Mouse (Mus musculus) left cerebral cortex, postnatal 25 days (tissue): ENCODE measurements at regions not wholly inside any gene's neighbourhood (a gene's known extent, or its start where the extent isn't known, plus 50 kb on each side); places are given as distances from the start of the nearest gene placed in this dataset.

Source experiments
- DNase-seq, 2 experiments: peaks; one replicate each; pipeline ENCODE4 v3.0.0; 2022; ENCODE audit warnings: low spot score in 2 of 2, mixed read lengths in 1 of 2
- intact Hi-C: fragments of 180-260 bp; cut with DNase I; formaldehyde crosslinking; loops from one replicate; pipeline ENCODE4 v1.15.1; 2025

DNA sequence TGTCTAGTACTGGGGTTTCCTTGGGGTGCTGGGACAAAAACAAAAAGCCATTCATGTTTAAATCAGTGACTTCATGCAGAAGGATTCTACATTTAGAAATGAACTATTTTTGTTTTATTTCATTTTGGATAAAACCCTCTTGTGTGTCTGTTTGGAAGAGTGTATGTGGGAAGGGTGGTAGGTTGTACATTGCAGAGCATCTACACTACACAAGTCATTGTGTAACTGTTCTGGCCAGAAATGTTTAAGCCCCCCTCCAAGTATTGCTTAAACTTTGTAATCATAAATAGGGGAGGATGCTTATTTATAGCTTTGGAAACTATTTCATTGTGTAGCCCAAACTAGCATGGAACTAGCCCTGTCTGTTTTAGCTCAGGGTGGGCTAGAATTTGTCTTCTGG is 752.3 kb downstream of the Adgrl2 start:
- intact Hi-C loops, result no loop called here
- no peak for DNase-seq

DNA sequence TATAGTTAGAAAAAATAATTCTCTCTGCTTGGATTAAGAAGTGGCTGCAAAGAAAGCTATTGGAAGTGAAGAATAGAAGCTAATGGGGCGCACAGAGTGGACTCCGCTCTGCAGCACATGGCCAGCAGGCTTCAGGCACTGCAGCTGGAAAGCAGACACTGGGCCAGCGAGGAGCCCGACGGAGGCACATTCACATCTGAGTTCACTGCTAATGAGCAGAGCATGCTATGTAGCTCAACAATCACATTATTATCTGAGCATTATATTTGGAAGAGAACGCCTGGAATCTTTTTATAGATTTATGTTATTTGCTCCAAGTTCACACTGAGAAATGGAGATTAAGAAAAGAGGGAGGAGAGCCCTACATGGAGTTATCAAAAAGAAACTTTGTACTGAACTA is 752.8 kb downstream of the Adgrl2 start:
- intact Hi-C loops, result no loop called here
- no peak for DNase-seq

DNA sequence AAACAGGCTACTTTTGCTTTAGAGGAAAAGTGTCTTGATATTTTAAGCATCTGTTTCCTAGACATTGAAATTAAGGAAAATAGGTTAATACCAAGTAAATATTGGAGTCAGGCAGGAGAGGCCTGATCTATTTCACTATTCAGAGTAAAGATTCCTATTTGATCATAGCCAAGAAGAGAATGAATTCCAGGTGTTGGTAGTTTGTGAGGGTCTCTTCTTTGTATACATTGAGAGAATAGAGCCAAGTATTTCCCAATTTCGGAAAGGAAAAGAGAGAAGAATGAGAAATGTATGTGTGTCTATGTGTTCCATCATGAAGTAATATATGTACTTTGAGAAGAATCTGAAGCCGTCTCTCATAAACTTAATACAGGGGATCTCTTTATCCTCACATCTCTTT is 756.7 kb downstream of the Adgrl2 start:
- DNase-seq, result no peak
- intact Hi-C loops, result no loop called here

DNA sequence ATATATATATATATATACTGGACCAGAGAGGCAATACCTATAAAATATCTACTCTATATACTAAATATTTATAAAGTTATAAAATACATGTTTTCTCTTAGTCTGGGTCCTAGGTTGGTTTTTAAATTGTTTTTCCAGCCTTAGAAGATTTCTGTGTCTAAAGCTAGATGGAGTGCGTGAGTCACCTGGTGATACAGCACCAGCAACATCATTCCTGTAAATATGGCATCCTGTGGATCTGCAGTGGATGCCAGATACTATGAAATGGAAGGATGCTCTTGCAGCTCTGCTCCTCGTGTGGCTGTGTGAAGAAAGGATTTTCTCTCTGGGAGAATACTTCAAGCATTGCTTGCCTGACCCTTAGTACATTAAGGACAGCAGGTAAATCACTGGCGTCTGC is 761.2 kb downstream of the Adgrl2 start:
- intact Hi-C loops, result no loop called here

DNA sequence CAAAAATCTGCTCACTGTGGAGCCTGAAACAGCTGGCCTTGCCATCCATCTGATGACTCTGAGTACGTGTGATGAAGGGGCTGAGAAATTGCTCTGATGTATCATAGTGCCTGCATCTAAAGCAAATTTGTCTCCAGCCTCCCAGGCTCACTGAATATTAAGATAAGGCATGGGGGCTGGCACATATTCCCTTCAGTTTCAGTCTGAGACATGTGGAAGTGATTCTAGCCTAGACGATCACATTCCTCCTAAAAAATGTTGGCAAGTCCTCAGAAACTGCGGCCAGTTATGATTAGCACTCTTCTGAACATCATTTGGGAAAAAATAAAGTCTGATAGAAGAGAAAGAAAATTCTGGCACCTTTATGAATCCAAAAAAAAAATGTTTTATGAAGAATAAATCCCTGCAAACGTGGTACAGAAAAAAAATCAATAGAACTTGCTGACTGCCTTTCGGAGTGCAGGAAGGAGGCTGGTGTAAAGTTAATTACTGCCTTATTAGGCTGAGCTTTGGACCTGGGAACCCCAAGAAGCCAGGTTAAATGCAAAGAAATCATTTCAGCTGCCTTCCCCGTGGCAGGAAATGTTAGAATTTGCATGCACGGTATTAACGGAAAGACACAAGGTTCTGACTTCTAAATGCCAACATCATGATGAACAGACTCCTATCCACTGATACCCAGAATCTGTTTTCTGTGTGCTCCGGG is 762.2 kb downstream of the Adgrl2 start:
- intact Hi-C loops, result no loop called here

More for the DNA sequence above, 761.2 kb downstream of the Adgrl2 start:
- no peak for DNase-seq

DNA sequence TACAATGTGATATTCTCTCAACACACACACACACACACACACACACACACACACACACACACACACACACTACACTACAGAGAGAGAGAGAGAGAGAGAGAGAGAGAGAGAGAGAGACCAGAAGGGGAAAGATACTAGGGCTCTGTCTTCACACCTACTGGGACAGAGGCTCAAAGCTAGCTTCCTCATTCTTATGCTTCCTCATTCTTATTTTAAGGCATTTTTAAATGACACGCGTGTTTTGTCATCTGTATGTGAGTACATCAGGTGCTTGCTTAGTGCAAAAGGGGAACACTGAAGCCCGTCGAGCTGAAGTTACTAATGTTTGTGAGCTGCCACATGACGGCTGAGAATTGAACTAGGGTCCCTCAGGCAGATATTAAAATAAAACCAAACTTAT is 769.5 kb downstream of the Adgrl2 start:
- intact Hi-C loops, result no loop called here
- DNase-seq, result no peak

More for the DNA sequence above, 762.2 kb downstream of the Adgrl2 start:
- no peak for DNase-seq

DNA sequence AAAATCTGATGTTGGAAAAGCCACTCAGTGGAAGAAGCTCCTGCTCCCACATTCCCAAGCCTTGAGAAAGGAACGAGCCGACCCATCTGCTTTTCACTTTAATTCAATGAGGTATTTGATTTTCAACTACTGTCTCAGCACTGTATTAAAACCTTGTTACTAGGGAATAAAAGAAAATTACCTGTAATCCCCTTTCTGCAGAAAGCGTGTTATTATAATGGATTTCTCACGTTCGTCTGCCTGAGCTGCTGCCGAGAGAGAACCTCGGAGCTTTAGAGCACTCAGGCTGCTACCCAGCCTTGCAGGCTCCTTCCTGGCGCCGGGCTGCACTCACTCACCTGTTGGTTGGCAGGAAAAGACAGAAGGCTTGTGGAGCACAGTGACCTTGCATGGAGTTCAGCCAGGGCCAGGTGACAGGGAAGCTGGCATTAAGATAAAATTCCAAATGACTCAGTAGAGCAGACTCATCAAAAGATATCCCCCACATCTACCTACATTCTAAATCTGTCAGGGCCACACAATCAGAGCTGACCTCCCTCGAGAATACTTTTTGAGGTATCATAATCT is 770.2 kb downstream of the Adgrl2 start:
- DNase-seq, result no peak
- intact Hi-C loops, result no loop called here

DNA sequence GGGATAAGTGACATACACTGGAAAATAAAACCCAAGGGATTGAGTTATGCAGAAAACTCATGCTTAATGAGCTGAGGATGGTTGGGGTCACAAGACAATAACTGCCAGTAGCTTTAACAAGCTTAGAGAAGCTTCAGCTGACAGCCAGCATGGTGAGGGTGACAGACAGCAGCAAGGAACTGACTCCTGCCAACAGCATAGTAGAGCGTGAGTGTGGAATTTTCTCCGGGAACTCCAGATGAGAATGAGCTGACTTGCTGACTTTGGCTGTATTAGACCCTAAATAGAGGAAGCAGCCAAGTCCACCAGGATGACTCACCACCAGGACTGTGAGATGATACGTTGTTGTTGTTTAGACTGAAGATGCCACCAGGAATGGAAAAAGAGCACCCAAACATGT is 788.2 kb downstream of the Adgrl2 start:
- no peak for DNase-seq
- intact Hi-C loops, result no loop called here

DNA sequence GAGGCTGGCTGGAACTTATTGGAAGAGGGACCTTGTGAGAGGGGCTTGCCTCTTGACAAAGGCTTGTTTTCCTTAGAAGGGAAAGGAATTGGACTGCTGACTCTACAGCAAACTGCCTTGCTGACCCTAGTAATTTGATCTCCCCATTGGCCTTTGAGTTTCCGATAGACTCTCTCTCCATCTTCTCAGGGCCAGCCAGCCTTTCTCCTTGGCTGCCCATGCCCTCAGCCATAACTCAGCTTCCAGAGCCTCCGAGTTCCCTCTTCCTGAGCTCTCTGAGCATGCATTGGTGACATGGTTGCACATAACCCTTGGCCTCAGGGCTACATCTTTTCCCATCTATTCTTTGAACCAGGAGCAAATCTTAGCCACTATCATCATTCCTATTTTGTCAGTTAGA is 803.7 kb downstream of the Adgrl2 start:
- intact Hi-C loops, result no loop called here
- DNase-seq, result no peak

DNA sequence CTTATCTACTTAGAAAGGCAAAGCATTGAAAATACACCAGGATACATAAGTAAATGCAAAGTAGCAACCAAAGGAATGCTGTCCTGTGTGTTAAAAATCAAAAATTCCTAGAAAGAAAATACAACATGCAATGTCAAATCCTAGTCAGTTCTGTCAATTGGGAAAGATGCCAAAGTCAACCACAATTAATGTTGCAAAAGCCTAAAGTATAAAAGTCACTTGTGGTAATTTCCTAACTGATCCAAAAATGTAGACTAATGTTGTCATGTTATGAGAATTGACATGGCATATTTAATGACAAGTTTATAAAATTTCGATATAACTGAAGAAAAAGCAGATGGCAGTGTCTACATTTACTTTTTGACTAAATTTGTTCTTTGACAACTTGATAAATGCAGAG is 822.8 kb downstream of the Adgrl2 start:
- DNase-seq, result no peak
- intact Hi-C loops, result no loop called here

DNA sequence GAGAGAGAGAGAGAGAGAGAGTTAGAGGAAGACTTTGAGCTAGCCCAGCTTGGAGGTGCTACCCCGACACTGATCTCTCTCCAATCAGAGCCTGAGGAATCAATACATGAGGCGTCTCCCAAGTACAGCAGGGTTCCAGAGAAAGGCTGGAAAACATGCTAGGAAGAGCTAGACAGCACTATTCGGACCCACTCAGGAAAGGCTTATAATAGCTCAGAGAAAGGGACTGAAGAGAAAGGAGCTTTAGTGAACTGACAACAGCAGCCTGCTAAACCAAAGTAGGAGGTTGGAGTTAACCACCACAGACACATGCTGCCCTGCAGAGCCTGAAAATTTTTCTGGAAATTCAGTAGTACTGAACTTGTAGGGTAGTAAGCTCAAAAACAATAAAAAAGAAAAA is 831.3 kb downstream of the Adgrl2 start:
- intact Hi-C loops, result no loop called here
- peak in 1 of 2 experiments; percentile 9 for DNase-seq

DNA sequence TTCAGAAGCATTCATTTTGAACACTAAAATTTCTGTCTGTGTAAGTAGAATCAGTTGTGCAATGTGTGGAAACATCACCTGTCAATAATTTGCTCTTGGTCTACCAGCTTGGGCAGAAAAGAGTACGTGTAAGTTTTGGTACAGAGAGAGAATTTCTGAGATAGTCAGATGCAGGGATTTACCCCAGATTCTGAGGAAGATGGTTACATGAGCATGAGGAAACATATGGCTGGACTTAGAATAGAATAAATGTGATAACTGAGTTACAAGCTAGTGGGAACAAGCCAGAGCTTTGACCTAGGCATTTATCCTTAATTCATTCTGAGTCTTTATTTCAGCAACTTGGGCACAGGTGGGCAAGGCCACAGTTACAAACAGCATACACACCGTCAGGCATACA is 831.8 kb downstream of the Adgrl2 start:
- intact Hi-C loops, result no loop called here
- DNase-seq, result peak in 1 of 2 experiments; percentile 40

DNA sequence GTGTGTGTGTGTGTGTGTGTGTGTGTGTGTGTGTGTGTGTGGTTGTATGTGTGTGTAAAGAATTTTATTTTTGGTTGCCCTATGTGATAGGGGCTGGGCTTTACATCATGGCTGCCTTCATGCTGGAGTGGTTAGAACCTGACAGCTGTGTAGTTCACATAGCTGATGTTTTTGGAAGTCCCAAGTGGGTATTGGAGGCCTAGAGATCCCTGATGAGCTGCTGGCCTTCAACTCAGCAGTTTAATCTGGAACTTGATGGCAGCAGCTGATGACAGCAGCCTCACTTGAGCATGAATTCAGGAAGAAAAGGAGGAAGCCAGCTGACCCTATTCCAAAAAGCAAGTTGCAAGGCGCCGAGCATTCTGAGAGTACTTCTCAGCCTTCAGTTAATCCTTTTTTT is 846.6 kb downstream of the Adgrl2 start:
- DNase-seq, result no peak
- intact Hi-C loops, result no loop called here

DNA sequence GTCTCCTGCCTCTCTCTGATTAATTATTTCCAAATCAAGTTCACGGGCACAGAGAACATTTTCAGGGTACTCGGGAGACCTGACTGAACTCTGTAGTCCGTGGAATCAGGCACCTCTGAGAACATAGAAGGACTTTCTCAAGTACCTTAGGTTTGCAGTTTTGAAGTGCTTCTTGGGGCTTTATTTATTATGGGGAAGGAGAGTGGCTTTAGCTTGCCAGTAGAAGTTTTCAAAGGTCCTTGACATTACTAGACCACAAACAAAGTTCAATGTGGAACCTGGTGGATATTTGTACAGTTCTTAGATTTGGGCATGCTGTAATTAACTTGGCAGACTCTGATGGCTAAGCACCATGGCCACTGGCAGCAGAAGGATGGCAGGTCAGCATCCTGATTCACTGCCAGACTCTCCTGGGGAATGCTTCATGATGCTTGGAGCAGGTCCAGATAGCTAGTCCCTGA is 853.5 kb downstream of the Adgrl2 start:
- intact Hi-C loops, result no loop called here
- DNase-seq, result no peak

DNA sequence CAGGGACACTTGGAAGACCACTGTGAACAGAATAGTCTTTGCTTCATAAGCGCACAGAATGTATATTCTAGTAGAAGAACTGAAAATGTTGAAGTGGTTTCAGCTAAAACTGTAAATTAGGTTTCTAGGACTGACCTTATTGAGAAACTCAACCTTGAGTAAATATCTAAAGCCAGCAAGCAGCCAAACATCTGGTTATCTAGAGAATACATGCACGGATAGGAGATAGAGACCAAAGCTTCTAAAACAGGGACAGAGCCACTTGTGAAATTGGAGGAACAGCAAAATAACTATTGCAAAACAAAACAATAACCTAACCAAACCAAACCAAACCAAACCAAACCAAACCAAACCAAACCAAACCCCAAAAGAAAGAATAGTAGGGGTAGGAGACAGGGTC is 855.7 kb downstream of the Adgrl2 start:
- DNase-seq, result no peak
- intact Hi-C loops, result no loop called here

DNA sequence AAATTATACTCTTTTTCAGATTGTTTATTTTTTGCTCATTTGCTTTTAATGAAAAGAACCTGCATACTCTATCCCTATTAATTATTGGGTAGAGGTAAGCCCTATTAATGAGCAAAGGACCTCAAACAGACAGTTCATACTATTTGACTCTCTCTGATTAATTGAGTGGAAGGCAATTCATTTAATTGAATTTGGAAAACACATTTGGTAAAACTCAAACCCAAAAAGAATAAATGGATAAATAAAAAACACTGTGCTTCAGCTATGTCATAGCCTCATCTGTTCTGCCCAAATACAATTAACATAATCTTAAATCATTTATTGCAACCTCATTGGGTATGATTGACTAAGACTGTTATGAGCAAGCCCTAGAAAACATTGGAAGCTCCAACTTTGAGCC is 874.8 kb downstream of the Adgrl2 start:
- no peak for DNase-seq
- intact Hi-C loops, result no loop called here

DNA sequence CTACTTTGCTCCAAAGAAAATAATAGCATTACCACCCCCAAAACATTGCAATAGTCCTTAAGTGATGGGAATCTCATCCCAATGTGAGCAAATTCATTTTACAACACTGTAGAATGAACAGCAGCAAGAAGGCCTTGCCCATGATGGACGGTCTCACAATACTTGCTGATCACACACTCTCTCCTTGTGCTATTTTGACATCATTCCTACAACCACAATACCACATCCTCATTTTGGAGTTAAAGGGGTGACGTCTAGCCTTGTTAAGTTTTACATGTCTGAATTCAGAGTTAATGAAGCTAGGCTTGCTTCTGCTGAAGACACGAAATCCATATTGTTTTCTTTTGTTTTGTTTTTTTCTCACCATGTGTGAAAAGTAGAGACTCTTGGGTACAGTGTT is 878.2 kb downstream of the Adgrl2 start:
- intact Hi-C loops, result no loop called here
- no peak for DNase-seq

DNA sequence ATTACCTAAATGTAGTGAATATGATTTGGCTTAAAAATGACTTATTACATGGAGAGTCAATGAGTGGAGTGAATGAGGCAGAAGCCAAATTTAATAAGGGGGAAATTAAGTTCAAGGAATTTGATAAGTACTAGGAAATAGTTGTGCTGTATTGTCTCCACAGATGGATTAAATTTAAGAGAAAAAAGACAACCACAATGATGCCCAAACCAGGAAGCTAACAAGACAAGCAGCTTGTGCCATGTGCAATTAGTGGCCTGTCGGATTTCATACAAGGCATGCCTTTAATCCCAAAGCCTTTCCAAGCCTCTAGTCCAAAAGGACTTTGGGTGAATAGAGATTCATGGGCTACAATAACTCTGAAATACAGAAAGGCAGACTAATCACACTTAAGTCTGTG is 883.3 kb downstream of the Adgrl2 start:
- intact Hi-C loops, result no loop called here
- DNase-seq, result no peak

DNA sequence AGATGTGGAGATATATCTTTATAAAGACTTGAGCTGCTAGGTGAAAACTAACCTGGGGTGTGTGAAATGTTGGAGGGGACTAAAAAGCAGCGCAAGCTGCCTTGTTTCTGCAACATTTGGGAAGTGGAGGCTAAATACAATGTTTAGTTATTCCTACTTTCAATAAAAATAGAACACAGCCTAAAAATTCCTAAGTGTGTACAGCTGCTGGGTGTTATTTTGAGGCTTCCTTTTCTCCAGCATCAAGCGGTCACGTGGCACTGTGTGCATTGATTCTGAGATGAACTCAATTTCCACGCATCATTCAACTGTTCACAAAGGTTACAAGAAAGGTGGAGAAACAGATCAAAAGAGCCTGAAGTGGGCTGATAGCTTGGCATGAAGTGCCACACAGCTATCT is 896.4 kb downstream of the Adgrl2 start:
- DNase-seq, result peak; percentile 7 to 57
- intact Hi-C loops, result no loop called here

DNA sequence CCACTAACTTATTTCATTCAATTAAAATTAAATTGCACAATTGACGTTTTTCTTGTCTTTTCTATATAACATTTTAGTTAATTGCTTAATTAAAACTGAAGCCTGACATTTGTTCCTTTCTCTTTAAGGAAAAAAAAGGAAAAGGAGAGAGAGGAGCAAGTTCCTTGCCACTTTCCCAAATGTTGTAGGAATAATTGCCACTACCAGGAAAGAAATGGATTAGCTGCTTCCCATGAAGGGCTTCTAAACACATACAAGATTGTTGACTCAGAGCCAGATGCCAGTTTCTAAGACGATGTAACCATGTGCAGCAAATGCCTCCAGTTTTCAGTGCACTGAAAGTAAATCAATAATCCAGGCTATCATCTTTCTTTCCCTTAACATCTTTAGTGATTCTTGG is 914.5 kb downstream of the Adgrl2 start:
- intact Hi-C loops, result no loop called here
- DNase-seq, result no peak

DNA sequence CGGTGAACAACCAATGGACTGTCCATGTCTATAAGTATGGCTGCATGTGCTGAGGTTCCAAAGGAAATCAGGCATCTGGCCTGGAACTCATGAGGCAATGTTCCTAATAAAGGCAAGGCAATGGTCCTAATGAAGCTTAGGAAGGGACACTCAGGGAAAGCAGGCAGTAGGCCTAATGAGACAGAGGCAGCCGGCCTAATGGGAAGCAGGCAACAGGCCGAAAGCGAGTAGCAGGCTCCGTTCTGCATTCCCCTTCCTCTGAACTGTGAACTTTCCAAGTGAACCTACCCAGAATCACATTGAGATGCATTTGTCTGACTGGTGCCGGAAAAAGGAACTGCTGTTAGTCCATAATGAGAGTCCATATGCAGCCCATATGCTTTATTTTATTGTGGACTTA is 923.7 kb downstream of the Adgrl2 start:
- intact Hi-C loops, result no loop called here
- no peak for DNase-seq

DNA sequence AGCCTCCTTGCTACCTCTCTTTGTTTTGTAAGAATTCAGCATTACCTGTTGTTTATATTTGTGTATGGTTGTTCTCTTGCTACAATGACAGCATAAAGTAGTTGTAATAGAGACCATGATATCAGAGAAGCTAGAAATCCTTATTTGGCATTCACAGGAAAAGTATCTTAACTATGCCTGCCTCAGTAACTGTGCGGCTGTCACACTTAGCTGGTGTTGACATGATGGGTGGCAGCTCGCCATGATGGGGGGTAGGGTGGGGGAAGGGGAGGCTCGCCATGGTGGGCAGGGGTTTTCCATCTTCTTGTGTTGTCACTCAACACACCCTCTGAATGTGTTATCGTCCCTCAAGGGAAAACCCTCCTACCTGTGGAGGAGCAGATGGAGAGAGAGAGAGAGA is 934.3 kb downstream of the Adgrl2 start:
- intact Hi-C loops, result no loop called here
- no peak for DNase-seq
